Mouse (Mus musculus) MEL (cell line): ENCODE data around the gene Fbll1. TPM values are rescaled to one million over a fixed set of nuclear protein-coding genes. Genes with fewer than 3 reads are reported as not detected.
"Not testable (repeated sequence)": the region's sequence is repeated elsewhere in the genome, so short reads cannot be mapped to it uniquely, and the experiment has no call there.

Source experiments
- DNase-seq: peaks from one replicate; pipeline ENCODE4 v3.0.0; 2011; ENCODE audit warnings: low read depth, low spot score
- H3K27ac ChIP-seq: 2 replicates; pipeline ENCODE4 v1.5.1; 2012; ENCODE audit warnings: low read depth, mild to moderate bottlenecking, control low read depth, low read length, moderate library complexity; ENCODE audit not compliant: control insufficient read depth
- H3K27me3 ChIP-seq, 2 experiments: fragments of 150-350 bp in 1 of 2; sonication (generic) in 1 of 2; 2 replicates each; pipeline ENCODE4 v1.6.1; 2012; ENCODE audit warnings: low read length in 2 of 2, mild to moderate bottlenecking in 2 of 2, improper control_type of control experiment in 1 of 2, moderate library complexity in 1 of 2; ENCODE audit not compliant: insufficient read depth in 2 of 2, control insufficient read depth in 1 of 2
- H3K36me3 ChIP-seq, 2 experiments: 2 replicates each; pipeline ENCODE4 v1.6.1; 2012 to 2014; ENCODE audit warnings: low read length in 2 of 2, improper control_type of control experiment in 1 of 2, inconsistent platforms in 1 of 2, mild to moderate bottlenecking in 1 of 2; ENCODE audit not compliant: insufficient read depth in 2 of 2, control insufficient read depth in 1 of 2
- H3K4me1 ChIP-seq, 2 experiments: fragments of 150-350 bp in 1 of 2; sonication (generic) in 1 of 2; 2 replicates each; pipeline ENCODE4 v1.6.1; 2012; ENCODE audit warnings: low read length in 2 of 2, improper control_type of control experiment in 1 of 2, mild to moderate bottlenecking in 1 of 2; ENCODE audit not compliant: insufficient read depth in 2 of 2, control insufficient read depth in 1 of 2
- H3K4me3 ChIP-seq, 2 experiments: fragments of 150-350 bp in 1 of 2; sonication (generic) in 1 of 2; 2 replicates each; pipeline ENCODE4 v1.5.1; 2012; ENCODE audit warnings: low read depth in 2 of 2, low read length in 2 of 2, mild to moderate bottlenecking in 2 of 2, moderate library complexity in 2 of 2, control low read depth in 1 of 2, improper control_type of control experiment in 1 of 2; ENCODE audit not compliant: control insufficient read depth in 1 of 2, insufficient read depth in 1 of 2
- H3K79me2 ChIP-seq: 2 replicates; pipeline ENCODE4 v1.6.1; 2012; ENCODE audit warnings: mild to moderate bottlenecking, low read length, moderate library complexity; ENCODE audit not compliant: control insufficient read depth, poor library complexity, insufficient read depth
- H3K9ac ChIP-seq: 2 replicates; pipeline ENCODE4 v1.6.1; 2012; ENCODE audit warnings: low read depth, mild to moderate bottlenecking, control low read depth, low read length, moderate library complexity; ENCODE audit not compliant: control insufficient read depth, poor library complexity, severe bottlenecking
- H3K9me3 ChIP-seq: fragments of 150-350 bp; sonication (generic); replicated peaks from 2 replicates; pipeline ENCODE4 v1.6.1; 2012; ENCODE audit warnings: mild to moderate bottlenecking, low read length, improper control_type of control experiment, moderate library complexity; ENCODE audit not compliant: insufficient read depth
- CTCF ChIP-seq, 3 experiments: IDR thresholded peaks in 2 of 3; conservative IDR thresholded peaks in 1 of 3; 2 replicates each; pipeline ENCODE4 v1.5.1; 2011 to 2012; ENCODE audit warnings: low read length in 3 of 3, low read depth in 2 of 3, mild to moderate bottlenecking in 2 of 3, improper control_type of control experiment in 1 of 3, inconsistent platforms in 1 of 3, mixed read lengths in 1 of 3, moderate library complexity in 1 of 3; ENCODE audit not compliant: control insufficient read depth in 1 of 3, insufficient read depth in 1 of 3, poor library complexity in 1 of 3, severe bottlenecking in 1 of 3
- EP300 ChIP-seq, 2 experiments: IDR thresholded peaks; 2 replicates each; pipeline ENCODE4 v1.6.1; 2011; ENCODE audit warnings: improper control_type of control experiment in 2 of 2, low read length in 2 of 2, low read depth in 1 of 2, mild to moderate bottlenecking in 1 of 2
- HCFC1 ChIP-seq: IDR thresholded peaks from 2 replicates; pipeline ENCODE4 v1.6.1; 2012; ENCODE audit warnings: low read depth, mild to moderate bottlenecking, inconsistent platforms, low read length, improper control_type of control experiment, moderate library complexity
- MAX ChIP-seq: IDR thresholded peaks from 2 replicates; pipeline ENCODE4 v1.6.1; 2011; ENCODE audit warnings: low read length, improper control_type of control experiment
- MEF2A ChIP-seq: IDR thresholded peaks from 2 replicates; pipeline ENCODE4 v1.6.1; 2014; ENCODE audit warnings: low read depth, mild to moderate bottlenecking, inconsistent platforms, low read length, improper control_type of control experiment; ENCODE audit not compliant: poor library complexity, insufficient replicate concordance, severe bottlenecking; ENCODE audit errors: extremely low read depth
- MXI1 ChIP-seq: IDR thresholded peaks from 2 replicates; pipeline ENCODE4 v1.6.1; 2011; ENCODE audit warnings: mild to moderate bottlenecking, low read depth, low read length, improper control_type of control experiment
- MYB ChIP-seq: IDR thresholded peaks from 2 replicates; pipeline ENCODE4 v1.6.1; 2011; ENCODE audit warnings: mild to moderate bottlenecking, low read depth, low read length, improper control_type of control experiment
- MYC ChIP-seq: IDR thresholded peaks from 2 replicates; pipeline ENCODE4 v1.6.1; 2011; ENCODE audit warnings: low read depth, mild to moderate bottlenecking, low read length, improper control_type of control experiment, moderate library complexity
- NELFE ChIP-seq: IDR thresholded peaks from 2 replicates; pipeline ENCODE4 v1.6.1; 2011; ENCODE audit warnings: low read depth, low read length, improper control_type of control experiment
- POLR2A ChIP-seq, 2 experiments: IDR thresholded peaks; 2 replicates each; pipeline ENCODE4 v1.6.1; 2011 to 2012; ENCODE audit warnings: low read length in 2 of 2, mild to moderate bottlenecking in 2 of 2, control low read depth in 1 of 2, improper control_type of control experiment in 1 of 2, low read depth in 1 of 2, moderate library complexity in 1 of 2; ENCODE audit not compliant: control insufficient read depth in 1 of 2, insufficient read depth in 1 of 2, poor library complexity in 1 of 2
- RCOR1 ChIP-seq: IDR thresholded peaks from 2 replicates; pipeline ENCODE4 v1.6.1; 2012; ENCODE audit warnings: low read depth, mild to moderate bottlenecking, inconsistent platforms, low read length, improper control_type of control experiment
- SIN3A ChIP-seq: IDR thresholded peaks from 2 replicates; pipeline ENCODE4 v1.6.1; 2012; ENCODE audit warnings: low read length, improper control_type of control experiment, inconsistent platforms
- TBP ChIP-seq: IDR thresholded peaks from 2 replicates; pipeline ENCODE4 v1.8.0; 2011; ENCODE audit warnings: low read depth, low read length, improper control_type of control experiment
- ZKSCAN1 ChIP-seq: IDR thresholded peaks from 2 replicates; pipeline ENCODE4 v1.6.1; 2012; ENCODE audit warnings: low read depth, mild to moderate bottlenecking, inconsistent platforms, low read length, improper control_type of control experiment, moderate library complexity
- ZMIZ1 ChIP-seq: IDR thresholded peaks from 2 replicates; pipeline ENCODE4 v1.6.1; 2012; ENCODE audit warnings: low read depth, mild to moderate bottlenecking, inconsistent platforms, low read length, improper control_type of control experiment, moderate library complexity
- polyA plus RNA-seq, 2 experiments: library from polyadenylated mRNA; stranded (reverse) in 1 of 2; unstranded in 1 of 2; fragments of >175 nt in 1 of 2; fragments of >200 nt in 1 of 2; gene quantifications; 2 replicates each; pipeline versions ENCODE4 v1.2.1 to v1.2.4; 2012; ENCODE audit warnings: low replicate concordance in 2 of 2, low read depth in 1 of 2; ENCODE audit not compliant: insufficient read length in 2 of 2, insufficient read depth in 1 of 2, missing spikeins in 1 of 2
- total RNA-seq: library from RNA; depleted of rRNA; stranded (reverse); fragments of 300-350 nt; gene quantifications from 2 replicates; pipeline ENCODE4 v1.2.3, GENCODE M21; 2012

The Fbll1 gene
- total and polyA plus RNA-seq, 3 experiments = not detected

DNA sequence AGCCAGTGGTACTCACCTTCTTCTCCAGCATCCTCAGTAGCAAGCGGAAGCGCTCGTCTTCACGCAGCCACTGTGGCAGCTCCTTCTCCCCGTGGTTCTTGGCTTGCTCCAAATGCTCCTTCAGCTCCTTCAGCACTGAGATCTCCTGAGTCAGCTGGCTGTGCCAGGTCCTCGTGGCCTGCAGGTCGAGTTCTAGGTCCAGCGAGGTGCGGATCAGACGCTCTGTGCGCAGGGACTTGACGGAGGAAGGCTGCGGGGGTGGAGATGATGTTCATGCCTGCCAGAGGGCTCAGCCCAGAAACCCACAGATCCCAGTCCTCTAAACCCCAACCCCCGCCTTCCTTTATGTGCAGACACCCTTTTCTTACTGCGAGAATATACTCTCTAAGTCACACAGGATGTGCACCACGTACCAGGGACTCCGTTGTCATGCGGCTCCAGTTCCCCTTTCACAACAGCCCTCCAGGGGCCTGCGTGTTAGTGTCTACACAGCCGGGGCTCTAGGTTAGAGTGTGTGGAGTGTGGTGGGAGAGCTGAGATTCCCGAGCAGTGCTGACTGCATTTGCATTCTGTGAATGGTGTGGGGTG is 43.1 kb upstream of the Fbll1 start:
- Histone ChIP-seq H3K9me3 (no peaks in the 10 kb centered on the region), H3K79me2 (no peaks in the 10 kb centered on the region), H3K36me3 (peaks cover 0 to 7% of the 10 kb centered on the region in 2 experiments; a peak in 2 of 4 replicates), H3K4me3 (peak overlapping the region; percentile 36 to 44), H3K9ac (peak overlapping the region; percentile 60), H3K4me1 (peaks cover 4 to 11% of the 10 kb centered on the region in 2 experiments; a peak in 3 of 4 replicates), H3K27ac (peak overlapping the region; percentile 12; the same call in 1 of the 2 replicates), H3K27me3 (no peaks in the 10 kb centered on the region)
- DNase-seq = peak; percentile 86
- 0 out of 2 replicates have a peak, but pooled peaks have one; percentile 12 for TF ChIP-seq TBP
- peak; percentile 58; the same call in 1 of the 2 replicates for TF ChIP-seq MXI1
- TF ChIP-seq POLR2A (IDR thresholded peaks at IDR 0.05; ENCODE audit: control insufficient read depth in 1 of 2, insufficient read depth in 1 of 2, low read depth in 1 of 2, low read length in 2 of 2, poor library complexity in 1 of 2) = peak in 1 of 2 experiments; percentile 41; a peak in 1 of 4 replicates
- TF ChIP-seq ZMIZ1 = no peak
- no peak for TF ChIP-seq MYB
- peak; percentile 77 for TF ChIP-seq MAX
- TF ChIP-seq MYC = peak; percentile 41; the same call in 1 of the 2 replicates
- no peak; the same call in 1 of the 2 replicates for TF ChIP-seq NELFE
- no peak for TF ChIP-seq ZKSCAN1
- TF ChIP-seq EP300 (IDR thresholded peaks at IDR 0.05; ENCODE audit: low read depth in 1 of 2, low read length in 2 of 2) = no peak
- TF ChIP-seq SIN3A = peak; percentile 22; the same call in 1 of the 2 replicates
- TF ChIP-seq HCFC1 = peak; percentile 42; the same call in 1 of the 2 replicates
- 0 out of 2 replicates have a peak, but pooled peaks have one; percentile 0 for TF ChIP-seq RCOR1

DNA sequence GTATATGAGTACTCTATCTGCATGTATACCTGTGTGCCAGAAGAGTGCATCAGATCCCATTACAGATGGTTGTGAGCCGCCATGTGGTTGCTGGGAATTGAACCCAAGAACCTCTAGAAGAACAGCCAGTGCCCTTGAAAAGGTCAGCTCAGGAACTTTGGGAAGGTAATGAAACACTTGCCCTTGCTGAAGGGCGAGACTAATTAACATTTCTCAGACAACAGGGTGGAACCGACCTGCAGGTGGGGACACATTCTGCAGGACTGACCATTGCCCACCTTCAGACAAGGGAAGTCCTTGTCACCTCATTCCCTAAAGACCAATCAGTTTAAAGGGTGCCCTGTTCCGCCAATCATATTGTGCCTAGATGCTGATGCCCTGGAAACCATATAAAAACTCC is 42.1 kb upstream of the Fbll1 start:
- not testable (repeated sequence) for H3K9me3 ChIP-seq, H3K79me2 ChIP-seq, H3K36me3 ChIP-seq, H3K4me3 ChIP-seq, H3K9ac ChIP-seq, DNase-seq, H3K27ac ChIP-seq, H3K27me3 ChIP-seq
- peaks cover 4 to 11% of the 10 kb centered on the region in 2 experiments; a peak in 3 of 4 replicates for H3K4me1 ChIP-seq

DNA sequence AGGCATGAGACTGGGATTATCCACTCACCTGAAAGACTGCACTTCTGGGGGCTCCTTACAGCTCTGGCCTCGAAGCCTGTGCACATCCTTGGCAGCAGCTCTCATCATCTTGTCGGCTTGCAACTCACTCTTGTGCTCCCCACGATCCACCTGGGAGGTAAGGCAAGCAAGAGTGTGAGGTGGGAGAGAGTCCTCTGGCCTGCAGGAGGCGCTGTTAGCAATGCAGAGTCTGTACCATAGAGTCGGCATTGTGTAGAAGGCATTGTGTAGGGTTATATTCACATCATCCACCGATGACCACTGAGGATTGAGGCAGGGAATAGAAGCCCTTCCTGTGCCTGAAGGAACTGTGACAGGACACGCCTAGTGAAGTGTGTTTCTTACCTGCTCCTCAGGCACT is 41.6 kb upstream of the Fbll1 start:
- H3K9ac ChIP-seq = no peak overlapping the region
- peak; percentile 68 to 74 (median 72) for TF ChIP-seq CTCF (IDR thresholded peaks at IDR 0.05 in 2 of 3, conservative IDR thresholded peaks at IDR 0.05 in 1 of 3; ENCODE audit: control insufficient read depth in 1 of 3, insufficient read depth in 1 of 3, low read depth in 2 of 3, low read length in 3 of 3, poor library complexity in 1 of 3, severe bottlenecking in 1 of 3)
- TF ChIP-seq HCFC1 = 0 out of 2 replicates have a peak, but pooled peaks have one; percentile 46
- no peak for TF ChIP-seq MEF2A
- TF ChIP-seq ZKSCAN1 = no peak
- H3K4me3 ChIP-seq = no peak overlapping the region
- H3K4me1 ChIP-seq = peaks cover 4 to 11% of the 10 kb centered on the region in 2 experiments; a peak in 3 of 4 replicates
- no peaks in the 10 kb centered on the region for H3K27me3 ChIP-seq
- H3K36me3 ChIP-seq = peaks cover 0 to 7% of the 10 kb centered on the region in 2 experiments; a peak in 2 of 4 replicates
- H3K27ac ChIP-seq = no peak overlapping the region
- peak; percentile 62 for DNase-seq
- no peaks in the 10 kb centered on the region for H3K9me3 ChIP-seq
- no peaks in the 10 kb centered on the region for H3K79me2 ChIP-seq
